15 mouse cellular contexts compared by ENCODE assay signal in the genomic region with DNA sequence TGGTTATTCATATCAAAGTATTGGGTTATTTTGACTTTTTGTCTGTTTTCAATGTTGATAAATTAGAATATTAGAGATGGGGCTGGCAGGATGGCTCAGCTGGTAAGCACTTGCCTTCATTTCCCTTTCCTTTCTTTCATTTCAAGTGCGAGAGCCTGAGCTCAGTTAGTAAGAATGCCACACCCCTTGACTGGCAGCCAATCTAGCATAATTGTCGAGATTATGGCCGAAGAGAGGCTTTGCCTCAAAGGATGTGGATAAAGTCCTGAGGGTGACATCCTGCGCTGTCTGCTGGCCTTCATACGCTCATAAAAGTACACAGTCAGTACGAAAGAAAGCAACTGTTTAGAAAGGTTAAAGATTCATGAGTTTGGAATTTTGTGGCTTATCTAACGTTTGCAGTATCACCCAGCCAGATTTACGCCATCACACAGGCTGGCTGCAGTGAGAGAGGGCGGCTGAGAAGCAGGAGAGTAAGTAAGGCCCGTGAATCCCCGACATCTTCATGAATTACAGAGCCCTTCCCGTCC. TPM values are rescaled to one million over a fixed set of nuclear protein-coding genes. Genes with fewer than 3 reads are reported as not detected.
DNase-seq lines count a peak whose midpoint lies in the region; ATAC-seq and TF ChIP-seq lines count a peak whose summit lies in the region.
"Had no signal": no experiment of that assay in that cellular context is flagged by ENCODE, and none has a peak within 500 bp of the region (broad histone marks: within the 10 kb centered on the region; RNA-seq: fewer than 3 reads in every experiment).

No protein-coding gene starts in this region.

- TF ChIP-seq CTCF in intestine, postnatal 0 days (IDR thresholded peaks at IDR 0.05; ENCODE audit: low read depth): no peak
- TF ChIP-seq CTCF in MEL (IDR thresholded peaks at IDR 0.05 in 2 of 3, conservative IDR thresholded peaks at IDR 0.05 in 1 of 3; ENCODE audit: control insufficient read depth in 1 of 3, insufficient read depth in 1 of 3, low read depth in 2 of 3, low read length in 3 of 3, poor library complexity in 1 of 3, severe bottlenecking in 1 of 3): no peak

- H3K27ac ChIP-seq in intestine, embryonic 14.5 days (ENCODE audit: low read depth): peak overlapping the region; percentile 93
- no peak overlapping the region for H3K27ac ChIP-seq in intestine, postnatal 0 days (ENCODE audit: low read depth, low read length)
- no peak overlapping the region for H3K27ac ChIP-seq in MEL (ENCODE audit: control insufficient read depth, low read depth, low read length)
- no peak overlapping the region for H3K27ac ChIP-seq in midbrain, embryonic 13.5 days
- H3K27ac ChIP-seq: hindbrain, embryonic 12.5 days; liver, embryonic 15.5 days had no signal

- 28% methylated on average over 12 of the region's 12 CpGs for WGBS in intestine, embryonic 14.5 days
- 42% methylated on average over 12 of the region's 12 CpGs for WGBS in intestine, postnatal 0 days
- WGBS in midbrain, embryonic 13.5 days: 74% methylated on average over 12 of the region's 12 CpGs

- H3K36me3 ChIP-seq in intestine, embryonic 14.5 days (ENCODE audit: control insufficient read depth, insufficient read depth, low read length): peaks cover 12% of the 10 kb centered on the region; the same call in 1 of the 2 replicates
- peaks cover 30% of the 10 kb centered on the region for H3K36me3 ChIP-seq in intestine, postnatal 0 days (ENCODE audit: control insufficient read depth, insufficient read depth)
- peaks cover 0 to 10% of the 10 kb centered on the region in 2 experiments; a peak in 3 of 4 replicates for H3K36me3 ChIP-seq in MEL (ENCODE audit: control insufficient read depth in 1 of 2, insufficient read depth in 2 of 2, low read length in 2 of 2)
- H3K36me3 ChIP-seq in midbrain, embryonic 13.5 days: no peaks in the 10 kb centered on the region
- H3K36me3 ChIP-seq: hindbrain, embryonic 12.5 days had no signal

- peaks cover 49% of the 10 kb centered on the region for H3K4me1 ChIP-seq in intestine, embryonic 14.5 days (replicated peaks; ENCODE audit: control insufficient read depth, insufficient read depth, low read length)
- H3K4me1 ChIP-seq in intestine, postnatal 0 days (replicated peaks; ENCODE audit: control insufficient read depth, insufficient read depth, low read length): peaks cover 7% of the 10 kb centered on the region; the same call in 1 of the 2 replicates
- H3K4me1 ChIP-seq in MEL (ENCODE audit: control insufficient read depth in 1 of 2, insufficient read depth in 2 of 2, low read length in 2 of 2): peaks cover 2 to 9% of the 10 kb centered on the region in 2 experiments
- no peaks in the 10 kb centered on the region for H3K4me1 ChIP-seq in midbrain, embryonic 13.5 days (replicated peaks)

- H3K9ac ChIP-seq in intestine, embryonic 14.5 days (ENCODE audit: low read length): no peak overlapping the region
- no peak overlapping the region for H3K9ac ChIP-seq in intestine, postnatal 0 days (ENCODE audit: low read depth, low read length)
- H3K9ac ChIP-seq in MEL (ENCODE audit: control insufficient read depth, low read depth, low read length, poor library complexity, severe bottlenecking): no peak overlapping the region
- H3K9ac ChIP-seq in midbrain, embryonic 13.5 days (replicated peaks): no peak overlapping the region
- H3K9ac ChIP-seq: hindbrain, embryonic 12.5 days; liver, embryonic 15.5 days had no signal

- TF ChIP-seq EP300 in MEL (IDR thresholded peaks at IDR 0.05; ENCODE audit: low read depth in 1 of 2, low read length in 2 of 2): no peak

- H3K9me3 ChIP-seq in intestine, embryonic 14.5 days (ENCODE audit: control insufficient read depth, low read length): no peaks in the 10 kb centered on the region
- no peaks in the 10 kb centered on the region for H3K9me3 ChIP-seq in intestine, postnatal 0 days (ENCODE audit: control insufficient read depth)
- no peaks in the 10 kb centered on the region for H3K9me3 ChIP-seq in MEL (replicated peaks; ENCODE audit: insufficient read depth, low read length)
- no peaks in the 10 kb centered on the region for H3K9me3 ChIP-seq in midbrain, embryonic 13.5 days
- H3K9me3 ChIP-seq: hindbrain, embryonic 12.5 days; liver, embryonic 15.5 days; megakaryocyte, embryonic 14.5 days had no signal

- no peak for TF ChIP-seq RAD21 in MEL (IDR thresholded peaks at IDR 0.05; ENCODE audit: low read depth, low read length)

- TF ChIP-seq POLR2A in MEL (IDR thresholded peaks at IDR 0.05; ENCODE audit: control insufficient read depth in 1 of 2, insufficient read depth in 1 of 2, low read depth in 1 of 2, low read length in 2 of 2, poor library complexity in 1 of 2): no peak

- no peaks in the 10 kb centered on the region for H3K27me3 ChIP-seq in intestine, embryonic 14.5 days (replicated peaks; ENCODE audit: control insufficient read depth, insufficient read depth, low read length)
- H3K27me3 ChIP-seq in intestine, postnatal 0 days (replicated peaks; ENCODE audit: control insufficient read depth, insufficient read depth, low read length): no peaks in the 10 kb centered on the region
- H3K27me3 ChIP-seq in MEL (ENCODE audit: control insufficient read depth in 1 of 2, insufficient read depth in 2 of 2, low read length in 2 of 2): no peaks in the 10 kb centered on the region
- H3K27me3 ChIP-seq in midbrain, embryonic 13.5 days: no peaks in the 10 kb centered on the region
- H3K27me3 ChIP-seq: hindbrain, embryonic 12.5 days; liver, embryonic 15.5 days; megakaryocyte, embryonic 14.5 days had no signal

- no peak overlapping the region for H3K4me2 ChIP-seq in intestine, embryonic 14.5 days (ENCODE audit: low read length)
- H3K4me2 ChIP-seq in intestine, postnatal 0 days (replicated peaks; ENCODE audit: low read depth): no peak overlapping the region
- H3K4me2 ChIP-seq in midbrain, embryonic 13.5 days (replicated peaks): no peak overlapping the region
- H3K4me2 ChIP-seq: hindbrain, embryonic 12.5 days; liver, embryonic 15.5 days had no signal

- peak; percentile 21 for DNase-seq in adrenal gland, postnatal 14 days
- DNase-seq in adrenal gland, adult (ENCODE audit: inconsistent age in 2 of 2, low spot score in 1 of 2): no peak
- DNase-seq in intestine, embryonic 14.5 days (ENCODE audit: low spot score): no peak
- DNase-seq in MEL (ENCODE audit: low read depth, low spot score): peak; percentile 41
- DNase-seq in lung, postnatal 25 days (ENCODE audit: low spot score): peak; percentile 4
- DNase-seq in retina, embryonic 14.5 days (ENCODE audit: low spot score): no peak
- DNase-seq: adrenal gland, adult 8-10 months; cerebellum, adult 8-10 months; layer of hippocampus, postnatal 36 days; thymus, postnatal 14 days had no signal

- ATAC-seq in intestine, embryonic 14.5 days (replicated peaks; ENCODE audit: low FRiP score, low TSS enrichment, low read depth): no peak
- no peak for ATAC-seq in intestine, postnatal 0 days
- no peak for ATAC-seq in midbrain, embryonic 13.5 days

- no peaks in the 10 kb centered on the region for H3K79me2 ChIP-seq in MEL (ENCODE audit: control insufficient read depth, insufficient read depth, low read length, poor library complexity)

- no peak overlapping the region for H3K4me3 ChIP-seq in intestine, embryonic 14.5 days (ENCODE audit: low read depth, low read length)
- H3K4me3 ChIP-seq in intestine, postnatal 0 days (ENCODE audit: low read depth, low read length): no peak overlapping the region
- H3K4me3 ChIP-seq in MEL (ENCODE audit: control insufficient read depth in 1 of 2, insufficient read depth in 1 of 2, low read depth in 2 of 2, low read length in 2 of 2): no peak overlapping the region
- no peak overlapping the region for H3K4me3 ChIP-seq in midbrain, embryonic 13.5 days (replicated peaks)
- H3K4me3 ChIP-seq: hindbrain, embryonic 12.5 days; liver, embryonic 15.5 days; megakaryocyte, embryonic 14.5 days had no signal

TF ChIP-seq in MEL, 35 proteins besides CTCF, POLR2A, EP300 and RAD21:
- TF ChIP-seq CHD2 (IDR thresholded peaks at IDR 0.05; ENCODE audit: low read length) (no peak), SMC3 (IDR thresholded peaks at IDR 0.05; ENCODE audit: low read depth, low read length) (no peak), BHLHE40 (IDR thresholded peaks at IDR 0.05; ENCODE audit: borderline replicate concordance, low read depth, low read length) (no peak), KAT2A (conservative IDR thresholded peaks at IDR 0.05; ENCODE audit: low read depth, low read length) (no peak), NELFE (IDR thresholded peaks at IDR 0.05; ENCODE audit: low read depth, low read length) (no peak), GABPA (IDR thresholded peaks at IDR 0.05; ENCODE audit: low read depth, low read length) (no peak), CHD1 (IDR thresholded peaks at IDR 0.05; ENCODE audit: low read depth, low read length) (no peak), JUND (IDR thresholded peaks at IDR 0.05; ENCODE audit: low read depth, low read length) (no peak), USF1 (IDR thresholded peaks at IDR 0.05; ENCODE audit: low read depth, low read length) (no peak), MXI1 (IDR thresholded peaks at IDR 0.05; ENCODE audit: low read depth, low read length) (no peak), E2F4 (IDR thresholded peaks at IDR 0.05; ENCODE audit: borderline replicate concordance, low read depth, low read length) (no peak), UBTF (IDR thresholded peaks at IDR 0.05; ENCODE audit: borderline replicate concordance, insufficient read depth, low read depth, low read length) (no peak), NRF1 (IDR thresholded peaks at IDR 0.05; ENCODE audit: insufficient read depth, low read depth, low read length, poor library complexity, severe bottlenecking) (no peak), MYC (IDR thresholded peaks at IDR 0.05; ENCODE audit: low read depth, low read length) (no peak), MAFK (IDR thresholded peaks at IDR 0.05; ENCODE audit: borderline replicate concordance, low read depth, low read length) (no peak), TBP (IDR thresholded peaks at IDR 0.05; ENCODE audit: low read depth, low read length) (no peak)

RNA-seq across cellular contexts. Expression of a gene that starts 47.2 kb away (rescaled TPM):
- total RNA-seq in adrenal gland, postnatal 14 days (2021): 16.1 and 16.9 TPM in 2 replicates
- 20.6 and 22.8 TPM in 2 replicates for polyA plus RNA-seq in intestine, embryonic 14.5 days (2014; fragmentation: Nextera tagmentation; extraction: Ambion mirVana)
- 11.1 and 11.7 TPM in 2 replicates for polyA plus RNA-seq in intestine, postnatal 0 days (2015; fragmentation: Nextera tagmentation; extraction: Ambion mirVana)
- 8.5 and 9.0 TPM in 2 replicates for total RNA-seq in MEL (2012; rRNA removed)
- 10 to 100 TPM in 1 of 2 experiments, not detected in 1; 18.8 TPM for polyA plus RNA-seq in MEL (2012; ENCODE audit: insufficient read depth in 1 of 2, insufficient read length in 2 of 2, low read depth in 1 of 2, low replicate concordance in 2 of 2, missing spikeins in 1 of 2)
- 28.3 and 29.5 TPM in 2 replicates for polyA plus RNA-seq in midbrain, embryonic 13.5 days (2015; fragmentation: Nextera tagmentation; extraction: Ambion mirVana)

Comparison
In these comparisons a context has a peak if more than half of its experiments do, and no peak if none do; other contexts are left out.
1. DNase-seq: peak in adrenal gland, postnatal 14 days (single experiment), MEL (single experiment) and lung, postnatal 25 days (single experiment); none in adrenal gland, adult (0 of 2), intestine, embryonic 14.5 days (single experiment) and retina, embryonic 14.5 days (single experiment).